ENCODE assay signal across 13 mouse cellular contexts in genomic region chr14:118649199-118649894, GRCm38 (mm10). TPM values are rescaled to one million over a fixed set of nuclear protein-coding genes. Genes with fewer than 3 reads are reported as not detected.
A peak's percentile ranks its signal among the peaks of the same experiment; 100 is the strongest.
DNase-seq lines count a peak whose midpoint lies in the region; ATAC-seq lines count a peak whose summit lies in the region.
"Had no signal": no experiment of that assay in that cellular context is flagged by ENCODE, and none has a peak within 500 bp of the region (broad histone marks: within the 10 kb centered on the region; RNA-seq: fewer than 3 reads in every experiment).

No protein-coding gene starts in this region.

- 54% methylated on average over 7 of the region's 7 CpGs for WGBS in liver, embryonic 11.5 days

- H3K27me3 ChIP-seq in liver, embryonic 11.5 days (replicated peaks; ENCODE audit: control insufficient read depth, insufficient read depth, low read length) = no peaks in the 10 kb centered on the region
- H3K27me3 ChIP-seq: intestine, embryonic 15.5 days; midbrain, embryonic 13.5 days; neural tube, embryonic 12.5 days had no signal

- H3K36me3 ChIP-seq in liver, embryonic 11.5 days (ENCODE audit: control insufficient read depth, insufficient read depth, low read length) = no peaks in the 10 kb centered on the region
- H3K36me3 ChIP-seq: intestine, embryonic 15.5 days; midbrain, embryonic 13.5 days; neural tube, embryonic 12.5 days had no signal

- peaks cover 5% of the 10 kb centered on the region for H3K4me1 ChIP-seq in liver, embryonic 11.5 days (replicated peaks; ENCODE audit: control insufficient read depth, insufficient read depth, low read length)
- H3K4me1 ChIP-seq: intestine, embryonic 15.5 days; midbrain, embryonic 13.5 days; neural tube, embryonic 12.5 days had no signal

- no peak overlapping the region for H3K9ac ChIP-seq in liver, embryonic 11.5 days (ENCODE audit: low read depth, low read length)
- H3K9ac ChIP-seq: intestine, embryonic 15.5 days; midbrain, embryonic 13.5 days; neural tube, embryonic 12.5 days had no signal

- H3K27ac ChIP-seq in liver, embryonic 11.5 days (ENCODE audit: low read depth, low read length) = no peak overlapping the region
- H3K27ac ChIP-seq: intestine, embryonic 15.5 days; midbrain, embryonic 13.5 days; neural tube, embryonic 12.5 days had no signal

- intact Hi-C loops in heart, postnatal 25 days (cut with DNase I) = no loop called here

- peak; percentile 83 for DNase-seq in heart, adult 11 months
- no peak for DNase-seq in heart, postnatal 25 days (ENCODE audit: low spot score)
- DNase-seq in liver, embryonic 11.5 days (ENCODE audit: low spot score) = no peak
- DNase-seq in liver = no peak
- DNase-seq in retina, embryonic 14.5 days (ENCODE audit: low spot score) = no peak
- no peak for DNase-seq in cerebellum, postnatal 10 days
- DNase-seq: cerebellum, adult 11-12 months; heart, postnatal 4 days had no signal

- H3K9me3 ChIP-seq in liver, embryonic 11.5 days (ENCODE audit: control insufficient read depth, low read length) = no peaks in the 10 kb centered on the region
- H3K9me3 ChIP-seq: intestine, embryonic 15.5 days; midbrain, embryonic 13.5 days; neural tube, embryonic 12.5 days had no signal

- peak overlapping the region; percentile 8; the same call in 1 of the 2 replicates for H3K4me2 ChIP-seq in liver, embryonic 11.5 days
- H3K4me2 ChIP-seq: intestine, embryonic 15.5 days; midbrain, embryonic 13.5 days; neural tube, embryonic 12.5 days had no signal

- no peak overlapping the region for H3K4me3 ChIP-seq in liver, embryonic 11.5 days (ENCODE audit: low read depth, low read length)
- H3K4me3 ChIP-seq: intestine, embryonic 15.5 days; midbrain, embryonic 13.5 days; neural tube, embryonic 12.5 days had no signal

- peak; percentile 72 for ATAC-seq in liver, embryonic 11.5 days (replicated peaks; ENCODE audit: low FRiP score)
- peak; percentile 61; the same call in 1 of the 2 replicates for ATAC-seq in erythroid progenitor cell, adult 5-6 weeks (replicated peaks; ENCODE audit: low FRiP score, poor library complexity, severe bottlenecking)
- ATAC-seq in megakaryocyte progenitor cell, adult 5-6 weeks (replicated peaks; ENCODE audit: poor library complexity) = peak; percentile 99
- ATAC-seq: intestine, embryonic 15.5 days; midbrain, embryonic 13.5 days had no signal

RNA-seq across cellular contexts. Expression of gene Abcc4, which starts 56.7 kb away (rescaled TPM):
- total RNA-seq in heart, postnatal 25 days (2021) = 1 to 10 TPM; 7.6 to 7.9 TPM
- polyA plus RNA-seq in liver, embryonic 11.5 days (2014; fragmentation: Nextera tagmentation; extraction: Ambion mirVana) = 4.5 and 5.8 TPM in 2 replicates
- total RNA-seq in erythroid progenitor cell, adult 5-6 weeks (2015; ENCODE audit: low replicate concordance) = 16.3 and 17.7 TPM in 2 replicates
- total RNA-seq in erythroid progenitor cell, adult 5-6 weeks (2017; ENCODE audit: low replicate concordance) = 14.5 and 17.5 TPM in 2 replicates
- total RNA-seq in megakaryocyte progenitor cell, adult 5-6 weeks (2015) = 38.3 and 41.5 TPM in 2 replicates
- 33.7 and 37.0 TPM in 2 replicates for total RNA-seq in megakaryocyte progenitor cell, adult 5-6 weeks (2017)
